ENCODE assay signal across 14 mouse cellular contexts in the genomic region with DNA sequence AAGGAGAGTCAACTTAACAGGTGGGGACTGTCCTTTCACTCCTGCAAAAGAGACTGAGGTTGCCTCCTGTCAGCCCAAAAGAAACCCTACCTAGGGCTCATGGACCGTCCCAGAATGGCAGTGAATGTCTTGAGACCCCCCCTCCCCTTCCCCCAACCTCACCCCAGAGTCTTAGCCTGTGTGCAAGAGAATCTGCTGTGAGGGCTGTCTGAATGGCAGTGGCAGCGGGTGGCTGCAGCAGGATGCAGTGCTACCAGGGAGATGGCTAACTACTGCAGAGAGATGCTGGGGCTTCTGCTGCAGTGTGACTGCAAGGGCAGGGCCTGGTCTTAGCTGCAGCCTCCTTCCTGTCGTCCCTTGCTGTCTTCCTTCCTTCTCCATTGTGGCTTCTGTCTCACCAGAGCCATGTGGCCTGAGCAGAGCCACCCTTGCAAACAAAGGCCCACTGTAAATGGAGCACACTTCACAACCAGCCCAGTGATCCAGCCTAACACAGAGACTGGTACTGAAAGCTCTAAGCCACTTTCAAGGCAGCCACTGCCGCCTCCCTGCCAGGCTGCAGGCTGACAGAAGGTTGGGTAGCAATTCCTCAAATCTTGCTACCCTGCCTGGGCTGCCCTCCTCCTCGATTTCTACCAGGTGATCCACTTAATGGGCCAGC. TPM values are rescaled to one million over a fixed set of nuclear protein-coding genes. Genes with fewer than 3 reads are reported as not detected.
DNase-seq lines count a peak whose midpoint lies in the region; ATAC-seq and TF ChIP-seq lines count a peak whose summit lies in the region.
"Had no signal": no experiment of that assay in that cellular context is flagged by ENCODE, and none has a peak within 500 bp of the region (broad histone marks: within the 10 kb centered on the region; RNA-seq: fewer than 3 reads in every experiment).

No protein-coding gene starts in this region.

- H3K36me3 ChIP-seq in forebrain, embryonic 11.5 days (ENCODE audit: control insufficient read depth, insufficient read depth, low read length) = no peaks in the 10 kb centered on the region
- no peaks in the 10 kb centered on the region for H3K36me3 ChIP-seq in forebrain, embryonic 12.5 days (replicated peaks)
- H3K36me3 ChIP-seq in hindbrain, embryonic 16.5 days (ENCODE audit: control insufficient read depth, insufficient read depth, low read length) = no peaks in the 10 kb centered on the region
- H3K36me3 ChIP-seq in midbrain, embryonic 13.5 days = no peaks in the 10 kb centered on the region
- no peaks in the 10 kb centered on the region for H3K36me3 ChIP-seq in thymus, adult 2 months (ENCODE audit: control insufficient read depth, insufficient read depth, low read length)
- H3K36me3 ChIP-seq: embryonic facial prominence, embryonic 13.5 days; heart, embryonic 13.5 days; intestine, embryonic 15.5 days had no signal

- H3K9me3 ChIP-seq in forebrain, embryonic 11.5 days (ENCODE audit: control insufficient read depth, low read length) = no peaks in the 10 kb centered on the region
- H3K9me3 ChIP-seq in forebrain, embryonic 12.5 days = no peaks in the 10 kb centered on the region
- no peaks in the 10 kb centered on the region for H3K9me3 ChIP-seq in hindbrain, embryonic 16.5 days (ENCODE audit: control insufficient read depth, low read length)
- H3K9me3 ChIP-seq in midbrain, embryonic 13.5 days = no peaks in the 10 kb centered on the region
- H3K9me3 ChIP-seq: embryonic facial prominence, embryonic 13.5 days; heart, embryonic 13.5 days; intestine, embryonic 15.5 days had no signal

- H3K4me1 ChIP-seq in forebrain, embryonic 11.5 days (replicated peaks; ENCODE audit: control insufficient read depth, insufficient read depth, low read length) = peaks cover 6% of the 10 kb centered on the region; the same call in 1 of the 2 replicates
- peaks cover 12% of the 10 kb centered on the region; the same call in 1 of the 2 replicates for H3K4me1 ChIP-seq in forebrain, embryonic 12.5 days
- peaks cover 8% of the 10 kb centered on the region for H3K4me1 ChIP-seq in hindbrain, embryonic 16.5 days (ENCODE audit: control insufficient read depth, insufficient read depth, low read depth, low read length)
- peaks cover 13% of the 10 kb centered on the region for H3K4me1 ChIP-seq in midbrain, embryonic 13.5 days (replicated peaks)
- H3K4me1 ChIP-seq in thymus, adult 2 months (replicated peaks; ENCODE audit: control insufficient read depth, insufficient read depth, low read length) = no peaks in the 10 kb centered on the region
- H3K4me1 ChIP-seq: embryonic facial prominence, embryonic 13.5 days; heart, embryonic 13.5 days; intestine, embryonic 15.5 days had no signal

- H3K9ac ChIP-seq in forebrain, embryonic 11.5 days (ENCODE audit: low read length) = peak overlapping the region; percentile 27; the same call in 1 of the 2 replicates
- H3K9ac ChIP-seq in forebrain, embryonic 12.5 days = no peak overlapping the region
- peak overlapping the region; percentile 41; the same call in 1 of the 2 replicates for H3K9ac ChIP-seq in hindbrain, embryonic 16.5 days (ENCODE audit: low read depth, low read length)
- H3K9ac ChIP-seq in midbrain, embryonic 13.5 days (replicated peaks) = 0 out of 2 replicates have a peak overlapping the region, but pooled peaks have one; percentile 14
- H3K9ac ChIP-seq: embryonic facial prominence, embryonic 13.5 days; heart, embryonic 13.5 days; intestine, embryonic 15.5 days had no signal

- no peak for TF ChIP-seq POLR2A in thymus, adult 2 months (IDR thresholded peaks at IDR 0.05; ENCODE audit: control insufficient read depth, extremely low read depth, insufficient read depth, low read length, poor library complexity)

- DNase-seq in forebrain, embryonic 11.5 days (ENCODE audit: low spot score) = no peak
- peak; percentile 90 for DNase-seq in brain, adult 2 months (ENCODE audit: low read depth, low spot score)
- DNase-seq in heart, postnatal 36 days = no peak
- DNase-seq in ovary, adult 18-20 months (ENCODE audit: low spot score) = no peak
- no peak for DNase-seq in thymus, adult 2 months
- DNase-seq: kidney, postnatal 4 days; lung, postnatal 36 days; right cerebral cortex, postnatal 4 days had no signal

- no peaks in the 10 kb centered on the region for H3K27me3 ChIP-seq in forebrain, embryonic 11.5 days (ENCODE audit: control insufficient read depth, insufficient read depth, low read length)
- no peaks in the 10 kb centered on the region for H3K27me3 ChIP-seq in forebrain, embryonic 12.5 days
- no peaks in the 10 kb centered on the region for H3K27me3 ChIP-seq in hindbrain, embryonic 16.5 days (replicated peaks; ENCODE audit: control insufficient read depth, insufficient read depth, low read length)
- H3K27me3 ChIP-seq in midbrain, embryonic 13.5 days = no peaks in the 10 kb centered on the region
- H3K27me3 ChIP-seq in thymus, adult 2 months (ENCODE audit: control insufficient read depth, insufficient read depth, low read length) = no peaks in the 10 kb centered on the region
- H3K27me3 ChIP-seq: embryonic facial prominence, embryonic 13.5 days; intestine, embryonic 15.5 days had no signal

- intact Hi-C loops in heart, postnatal 36 days (cut with DNase I) = no loop called here

- 42% methylated on average over 5 of the region's 5 CpGs for WGBS in forebrain, embryonic 11.5 days
- WGBS in forebrain, embryonic 12.5 days = 25% methylated on average over 5 of the region's 5 CpGs
- WGBS in hindbrain, embryonic 16.5 days = 28% methylated on average over 5 of the region's 5 CpGs
- WGBS in midbrain, embryonic 13.5 days = 27% methylated on average over 5 of the region's 5 CpGs
- 64% methylated on average over 5 of the region's 5 CpGs for WGBS in thymus, adult 2 months

- no peak for ATAC-seq in forebrain, embryonic 11.5 days (replicated peaks; ENCODE audit: low FRiP score)
- no peak for ATAC-seq in forebrain, embryonic 12.5 days (ENCODE audit: low FRiP score)
- ATAC-seq in hindbrain, embryonic 16.5 days = peak; percentile 82
- ATAC-seq in midbrain, embryonic 13.5 days = peak; percentile 62; the same call in 1 of the 2 replicates
- ATAC-seq: intestine, embryonic 15.5 days had no signal

- no peak overlapping the region for H3K4me3 ChIP-seq in forebrain, embryonic 11.5 days (ENCODE audit: low read depth, low read length)
- no peak overlapping the region for H3K4me3 ChIP-seq in forebrain, embryonic 12.5 days (replicated peaks)
- no peak overlapping the region for H3K4me3 ChIP-seq in hindbrain, embryonic 16.5 days (ENCODE audit: low read length)
- no peak overlapping the region for H3K4me3 ChIP-seq in midbrain, embryonic 13.5 days (replicated peaks)
- no peak overlapping the region for H3K4me3 ChIP-seq in thymus, adult 2 months (ENCODE audit: control insufficient read depth, insufficient read depth, low read length)
- H3K4me3 ChIP-seq: embryonic facial prominence, embryonic 13.5 days; heart, embryonic 13.5 days; intestine, embryonic 15.5 days had no signal

- H3K4me2 ChIP-seq in forebrain, embryonic 11.5 days (ENCODE audit: low read depth, low read length, severe bottlenecking) = no peak overlapping the region
- no peak overlapping the region for H3K4me2 ChIP-seq in forebrain, embryonic 12.5 days
- H3K4me2 ChIP-seq in hindbrain, embryonic 16.5 days (ENCODE audit: low read length) = no peak overlapping the region
- no peak overlapping the region for H3K4me2 ChIP-seq in midbrain, embryonic 13.5 days (replicated peaks)
- H3K4me2 ChIP-seq: embryonic facial prominence, embryonic 13.5 days; heart, embryonic 13.5 days; intestine, embryonic 15.5 days had no signal

- H3K27ac ChIP-seq in forebrain, embryonic 11.5 days (ENCODE audit: low read depth, low read length) = no peak overlapping the region
- H3K27ac ChIP-seq in forebrain, embryonic 12.5 days = no peak overlapping the region
- 0 out of 2 replicates have a peak overlapping the region, but pooled peaks have one; percentile 27 for H3K27ac ChIP-seq in hindbrain, embryonic 16.5 days (ENCODE audit: low read depth, low read length)
- peak overlapping the region; percentile 14; the same call in 1 of the 2 replicates for H3K27ac ChIP-seq in midbrain, embryonic 13.5 days
- no peak overlapping the region for H3K27ac ChIP-seq in thymus, adult 2 months (ENCODE audit: control insufficient read depth, insufficient read depth, low read length)
- H3K27ac ChIP-seq: embryonic facial prominence, embryonic 13.5 days; heart, embryonic 13.5 days; intestine, embryonic 15.5 days had no signal

- no peak for TF ChIP-seq CTCF in thymus, adult 2 months (IDR thresholded peaks at IDR 0.05; ENCODE audit: borderline replicate concordance, control insufficient read depth, extremely low read depth, insufficient read depth, low read length, poor library complexity)

RNA-seq across cellular contexts. Expression of gene R3hcc1l, which starts 25.2 kb away (rescaled TPM):
- 23.2 and 25.7 TPM in 2 replicates for polyA plus RNA-seq in forebrain, embryonic 11.5 days (2014; fragmentation: Nextera tagmentation; extraction: Ambion mirVana)
- polyA plus RNA-seq in forebrain, embryonic 12.5 days (2016; fragmentation: Nextera tagmentation; extraction: Ambion mirVana) = 22.9 and 24.8 TPM in 2 replicates
- polyA plus RNA-seq in hindbrain, embryonic 16.5 days (2015; fragmentation: Nextera tagmentation; extraction: Ambion mirVana) = 11.4 and 14.1 TPM in 2 replicates
- polyA plus RNA-seq in midbrain, embryonic 13.5 days (2015; fragmentation: Nextera tagmentation; extraction: Ambion mirVana) = 14.7 and 15.7 TPM in 2 replicates
- total RNA-seq in heart, postnatal 36 days (2021) = 10 to 100 TPM; 24.7 to 26.9 TPM
- polyA plus RNA-seq in thymus, adult 2 months (2012; rRNA removed) = 6.3 and 7.7 TPM in 2 replicates

Comparison
In these comparisons a context has a peak if more than half of its experiments do, and no peak if none do; other contexts are left out.
1. ATAC-seq: peak in hindbrain, embryonic 16.5 days (single experiment) and midbrain, embryonic 13.5 days (single experiment); none in forebrain, embryonic 11.5 days (single experiment) and forebrain, embryonic 12.5 days (single experiment).
2. H3K27ac ChIP-seq: peak in hindbrain, embryonic 16.5 days (single experiment) and midbrain, embryonic 13.5 days (single experiment); none in forebrain, embryonic 11.5 days (single experiment), forebrain, embryonic 12.5 days (single experiment) and thymus, adult 2 months (single experiment).